Mouse (Mus musculus) liver, embryonic 13.5 days (tissue): ENCODE measurements around the gene Gm32742. TPM values are rescaled to one million over a fixed set of nuclear protein-coding genes. Genes with fewer than 3 reads are reported as not detected.
"Not testable (repeated sequence)": the region's sequence is repeated elsewhere in the genome, so short reads cannot be mapped to it uniquely, and the experiment has no call there.

Experiments used
- ATAC-seq: fragments of 200-750 bp; cut with Nextera tagmentation; 2 replicates; pipeline ENCODE4 v1.8.0; 2017; ENCODE audit warnings: low read depth, mild to moderate bottlenecking, moderate number of reproducible peaks, moderate library complexity
- DNase-seq: peaks from one replicate; pipeline ENCODE4 v3.0.0; 2022
- H3K27ac ChIP-seq: fragments of 300-500 bp; sonication (generic); 2 replicates; pipeline ENCODE4 v1.5.1; 2015; ENCODE audit warnings: moderate library complexity, mild to moderate bottlenecking, inconsistent platforms
- H3K27me3 ChIP-seq: fragments of 300-500 bp; sonication (generic); 2 replicates; pipeline ENCODE4 v1.6.1; 2015; ENCODE audit warnings: mild to moderate bottlenecking, inconsistent platforms
- H3K36me3 ChIP-seq: fragments of 300-500 bp; sonication (generic); 2 replicates; pipeline ENCODE4 v1.6.1; 2015; ENCODE audit warnings: mild to moderate bottlenecking, inconsistent platforms
- H3K4me1 ChIP-seq: fragments of 300-500 bp; sonication (generic); replicated peaks from 2 replicates; pipeline ENCODE4 v1.6.1; 2015; ENCODE audit warnings: inconsistent platforms
- H3K4me2 ChIP-seq: fragments of 300-500 bp; sonication (generic); 2 replicates; pipeline ENCODE4 v1.6.1; 2015; ENCODE audit warnings: inconsistent platforms, mild to moderate bottlenecking, moderate library complexity
- H3K4me3 ChIP-seq: fragments of 300-500 bp; sonication (generic); replicated peaks from 2 replicates; pipeline ENCODE4 v1.5.1; 2015; ENCODE audit warnings: mild to moderate bottlenecking, inconsistent platforms
- H3K9ac ChIP-seq: fragments of 300-500 bp; sonication (generic); 2 replicates; pipeline ENCODE4 v1.6.1; 2015; ENCODE audit warnings: mild to moderate bottlenecking, inconsistent platforms
- H3K9me3 ChIP-seq: fragments of 300-500 bp; sonication (generic); replicated peaks from 2 replicates; pipeline ENCODE4 v1.6.1; 2016; ENCODE audit warnings: inconsistent platforms
- WGBS: fragments of 180-500 bp; shearing (Covaris S2); methylation state at CpG from one replicate; pipeline ENCODE4 v1.1.7; 2015; ENCODE audit not compliant: insufficient replicate concordance; 5-methylcytosine and 5-hydroxymethylcytosine counted together
- polyA plus RNA-seq: library from polyadenylated mRNA; unstranded; fragments of >200 nt; fragmentation: Nextera tagmentation; extraction: Ambion mirVana; gene quantifications from 2 replicates; pipeline ENCODE4 v1.2.1, GENCODE M21; 2015

The Gm32742 gene
- polyA plus RNA-seq, 1 experiment from 2014 or later = not detected

DNA sequence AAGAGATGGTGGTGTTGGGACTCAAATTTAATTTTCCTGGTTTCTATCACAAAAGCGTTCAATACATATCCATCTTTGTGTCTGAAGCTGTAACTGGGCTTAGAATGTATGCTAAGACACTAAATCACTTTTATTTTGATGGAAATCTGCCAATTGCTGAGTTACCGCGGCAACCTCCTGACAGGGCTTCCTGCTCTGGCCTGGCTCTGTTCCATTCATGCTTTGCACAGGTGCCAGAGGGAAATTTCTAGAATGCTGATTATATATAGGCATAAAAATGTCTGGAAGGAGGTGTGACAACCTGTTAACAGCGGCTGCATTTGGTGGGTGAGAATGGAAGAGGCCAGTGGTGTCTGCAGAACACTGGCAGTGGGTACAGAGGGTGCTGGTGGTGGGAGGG, 18.8 kb downstream of the Gm32742 start:
- Histone ChIP-seq H3K27ac (no peak overlapping the region), H3K9me3 (no peaks in the 10 kb centered on the region), H3K4me3 (no peak overlapping the region), H3K4me1 (no peaks in the 10 kb centered on the region), H3K4me2 (no peak overlapping the region), H3K27me3 (0 out of 2 replicates have a peak, but pooled peaks cover 5% of the 10 kb centered on the region), H3K36me3 (no peaks in the 10 kb centered on the region), H3K9ac (no peak overlapping the region)
- no peak for DNase-seq
- 72% methylated on average over 4 of the region's 4 CpGs for WGBS
- ATAC-seq = no peak

DNA sequence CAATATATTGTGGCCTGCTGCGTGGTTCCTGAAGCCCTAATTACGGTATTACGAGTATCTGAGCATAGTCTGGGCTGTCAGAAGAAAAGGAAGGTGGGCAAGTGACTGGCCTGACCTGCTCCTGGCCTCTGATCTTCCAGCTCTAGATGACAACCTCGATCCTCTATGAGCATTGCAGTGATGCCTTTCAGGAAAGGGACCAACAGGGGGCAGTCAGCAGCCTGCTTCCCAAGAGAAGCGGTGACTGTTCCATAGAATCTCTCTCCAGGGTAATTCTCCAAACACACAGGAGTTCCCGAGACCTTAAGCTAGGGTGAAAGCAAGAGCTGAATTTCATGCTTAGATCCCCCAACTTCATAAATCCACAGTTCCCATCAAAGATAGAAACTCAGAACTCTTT, 21.1 kb downstream of the Gm32742 start:
- no peak for ATAC-seq

DNA sequence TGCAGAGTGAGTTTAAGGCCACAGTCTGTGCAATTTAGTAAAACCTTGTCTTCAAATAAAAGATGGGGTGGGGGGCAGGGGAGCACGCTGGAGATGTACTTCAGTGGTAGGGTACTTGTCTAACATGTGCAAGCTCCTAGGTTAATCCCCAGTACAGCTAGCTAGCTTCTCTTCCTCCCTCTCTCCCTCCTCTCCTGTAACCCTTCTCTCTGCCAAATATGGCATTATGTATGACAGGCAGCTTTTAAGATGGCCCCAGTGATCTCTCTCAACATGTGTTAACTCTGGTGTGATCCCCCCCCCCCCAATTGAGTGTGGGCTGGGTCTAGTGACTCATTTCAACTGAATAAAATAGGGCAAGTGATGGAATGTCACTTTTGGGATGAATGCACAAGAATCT, 21.9 kb downstream of the Gm32742 start:
- H3K9me3 ChIP-seq = no peaks in the 10 kb centered on the region
- DNase-seq = no peak
- H3K4me2 ChIP-seq = no peak overlapping the region
- no peak overlapping the region for H3K27ac ChIP-seq
- H3K27me3 ChIP-seq = no peaks in the 10 kb centered on the region; the same call in 1 of the 2 replicates
- no peak overlapping the region for H3K9ac ChIP-seq
- no peaks in the 10 kb centered on the region for H3K36me3 ChIP-seq
- no peak for ATAC-seq
- peaks cover 5% of the 10 kb centered on the region; the same call in 1 of the 2 replicates for H3K4me1 ChIP-seq
- no peak overlapping the region for H3K4me3 ChIP-seq
- WGBS = 42% methylated on average over 1 of the region's 1 CpGs

More for the DNA sequence above, 21.1 kb downstream of the Gm32742 start:
- H3K9ac ChIP-seq = no peak overlapping the region
- H3K27me3 ChIP-seq = no peaks in the 10 kb centered on the region; the same call in 1 of the 2 replicates
- 59% methylated on average over 6 of the region's 6 CpGs for WGBS
- no peaks in the 10 kb centered on the region for H3K36me3 ChIP-seq
- no peak overlapping the region for H3K4me3 ChIP-seq
- no peaks in the 10 kb centered on the region for H3K9me3 ChIP-seq
- H3K4me2 ChIP-seq = no peak overlapping the region
- H3K4me1 ChIP-seq = no peaks in the 10 kb centered on the region
- no peak overlapping the region for H3K27ac ChIP-seq
- no peak for DNase-seq

DNA sequence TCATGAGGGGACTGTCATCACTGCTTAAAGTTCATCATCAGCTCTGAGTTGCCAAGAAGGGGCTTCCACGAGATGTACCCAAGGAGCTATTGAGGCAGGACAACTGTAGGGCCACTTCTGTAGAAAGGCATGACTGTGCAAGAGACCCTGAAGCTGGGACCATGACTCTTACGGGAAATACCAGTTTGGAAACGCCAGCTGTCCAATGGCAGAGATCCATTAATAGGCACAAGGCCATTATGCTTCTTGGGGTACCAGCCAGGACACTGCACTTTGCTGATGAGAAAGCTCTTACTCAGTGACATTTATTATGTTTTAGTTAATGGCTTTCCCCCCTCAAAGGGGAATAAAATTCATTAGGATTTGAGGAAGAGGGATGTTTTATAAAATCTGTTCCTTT, 24.6 kb downstream of the Gm32742 start:
- H3K9me3 ChIP-seq = no peaks in the 10 kb centered on the region
- H3K4me1 ChIP-seq = peaks cover 21% of the 10 kb centered on the region
- ATAC-seq = no peak
- no peak overlapping the region for H3K27ac ChIP-seq
- H3K36me3 ChIP-seq = no peaks in the 10 kb centered on the region
- H3K9ac ChIP-seq = no peak overlapping the region
- 64% methylated on average over 3 of the region's 3 CpGs for WGBS
- H3K27me3 ChIP-seq = no peaks in the 10 kb centered on the region; the same call in 1 of the 2 replicates
- no peak overlapping the region for H3K4me2 ChIP-seq
- no peak for DNase-seq
- no peak overlapping the region for H3K4me3 ChIP-seq

DNA sequence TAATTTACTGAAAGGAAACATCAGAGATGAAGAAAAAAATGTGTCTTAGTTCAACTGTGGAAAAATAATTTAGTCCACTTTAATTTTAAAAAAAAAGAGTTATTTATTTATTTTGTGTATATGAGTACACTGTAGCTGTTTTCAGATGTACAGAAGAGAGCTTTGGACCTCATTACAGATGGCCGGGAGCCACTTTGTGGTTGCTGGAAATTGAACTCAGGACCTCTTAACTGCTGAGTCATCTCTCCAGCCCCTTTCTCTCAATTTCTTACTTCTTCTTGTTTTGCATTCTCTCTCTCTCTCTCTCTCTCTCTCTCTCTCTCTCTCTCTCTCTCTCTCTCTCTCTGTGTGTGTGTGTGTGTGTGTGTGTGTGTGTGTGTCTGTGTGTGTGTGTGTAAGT, 25.9 kb downstream of the Gm32742 start:
- not testable (repeated sequence) for ATAC-seq, H3K4me3 ChIP-seq, H3K27ac ChIP-seq, H3K27me3 ChIP-seq, H3K36me3 ChIP-seq, H3K9me3 ChIP-seq, DNase-seq, H3K9ac ChIP-seq, H3K4me2 ChIP-seq
- WGBS = 50% methylated on average over 1 of the region's 1 CpGs
- H3K4me1 ChIP-seq = peaks cover 21% of the 10 kb centered on the region

DNA sequence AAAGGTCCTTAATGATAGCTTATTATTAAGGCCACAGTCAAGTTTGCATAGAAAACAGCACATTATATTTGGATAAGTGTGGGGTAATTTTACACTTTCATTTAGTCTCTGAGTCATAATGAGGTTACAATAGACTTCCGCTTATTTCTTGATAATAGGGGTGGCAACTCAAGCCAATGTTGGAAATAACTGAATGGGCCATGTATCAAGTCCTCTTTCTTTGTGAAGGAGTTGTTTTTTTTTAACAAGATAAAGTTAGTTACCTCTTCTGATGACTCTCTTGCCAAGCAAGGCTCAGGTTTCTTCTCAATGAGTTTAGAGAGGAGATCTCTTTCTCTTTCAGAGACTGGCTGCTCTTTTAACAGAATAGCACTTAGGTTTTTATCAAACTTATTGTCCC, 27.0 kb downstream of the Gm32742 start:
- Histone ChIP-seq H3K4me1 (peaks cover 21% of the 10 kb centered on the region), H3K9me3 (no peaks in the 10 kb centered on the region), H3K4me2 (no peak overlapping the region), H3K27ac (no peak overlapping the region), H3K4me3 (no peak overlapping the region), H3K27me3 (no peaks in the 10 kb centered on the region; the same call in 1 of the 2 replicates), H3K9ac (no peak overlapping the region), H3K36me3 (no peaks in the 10 kb centered on the region)
- no peak for ATAC-seq
- DNase-seq = no peak
- WGBS = 83% methylated on average over 1 of the region's 1 CpGs

DNA sequence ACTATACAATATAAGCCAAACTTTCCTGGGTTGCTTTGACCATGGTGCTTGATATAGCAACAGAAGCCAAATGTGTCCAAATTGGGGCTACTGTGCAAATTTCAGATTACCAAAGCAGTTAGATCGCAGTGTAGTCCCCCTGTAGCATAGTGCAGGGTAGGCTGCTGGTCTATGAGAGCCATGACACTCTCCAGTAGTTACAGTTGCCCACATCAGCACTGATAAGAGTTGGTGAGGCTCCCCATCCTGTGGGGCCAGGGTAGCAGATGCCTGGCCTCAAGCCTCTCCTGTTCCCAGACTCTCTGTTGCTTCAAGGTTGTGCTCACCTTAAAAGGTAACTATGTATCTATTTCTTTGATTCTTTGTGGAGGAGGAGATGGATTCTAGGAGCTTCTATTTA, 27.5 kb downstream of the Gm32742 start:
- no peak for DNase-seq
- no peak overlapping the region for H3K9ac ChIP-seq
- 57% methylated on average over 1 of the region's 1 CpGs for WGBS
- no peaks in the 10 kb centered on the region for H3K36me3 ChIP-seq
- H3K4me3 ChIP-seq = no peak overlapping the region
- no peak overlapping the region for H3K4me2 ChIP-seq
- H3K9me3 ChIP-seq = no peaks in the 10 kb centered on the region
- H3K27me3 ChIP-seq = no peaks in the 10 kb centered on the region; the same call in 1 of the 2 replicates
- ATAC-seq = peak; percentile 81
- peaks cover 21% of the 10 kb centered on the region for H3K4me1 ChIP-seq
- peak overlapping the region; percentile 32; the same call in 1 of the 2 replicates for H3K27ac ChIP-seq

DNA sequence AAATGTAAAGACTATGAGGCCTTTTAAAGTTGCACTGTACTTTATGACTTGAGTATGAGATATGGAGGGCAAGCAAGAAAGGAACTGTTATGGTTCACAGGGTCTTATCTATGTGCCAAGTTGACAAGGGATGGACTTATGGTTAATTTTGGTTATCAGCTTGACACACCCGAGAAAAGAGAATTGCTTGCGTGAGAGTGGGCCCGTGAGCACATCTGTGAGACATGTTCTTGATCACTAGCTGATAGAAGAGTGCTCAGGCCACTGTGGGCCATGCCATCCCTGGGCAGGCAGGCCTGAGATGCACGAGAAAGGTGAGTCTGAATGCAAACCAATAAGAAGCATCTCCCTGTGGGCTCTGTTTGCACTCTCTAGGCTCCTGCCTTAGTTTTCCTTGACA, 27.9 kb downstream of the Gm32742 start:
- ATAC-seq = peak; percentile 65

DNA sequence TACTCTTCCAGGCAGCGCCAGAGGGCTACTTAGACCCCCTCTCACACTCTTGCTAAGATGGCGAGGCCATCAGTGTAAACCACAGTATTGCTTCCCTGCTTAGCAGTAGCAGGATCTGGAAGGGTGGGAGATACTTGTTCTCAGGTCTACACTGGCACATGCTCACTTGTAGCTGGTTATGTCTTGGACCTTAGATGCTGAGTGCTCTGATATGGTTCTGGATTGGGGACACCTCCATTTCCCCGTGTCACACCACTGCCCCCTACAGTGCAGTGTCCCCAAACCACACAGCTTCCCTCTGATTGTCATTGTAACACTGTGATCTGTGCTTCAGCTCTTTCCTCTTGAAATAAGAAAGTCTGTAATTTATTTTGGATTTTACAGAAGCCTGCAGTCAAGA, 28.3 kb downstream of the Gm32742 start:
- DNase-seq (no peak), ATAC-seq (peak; percentile 58; the same call in 1 of the 2 replicates)
- Histone ChIP-seq H3K4me2 (no peak overlapping the region), H3K9ac (no peak overlapping the region), H3K9me3 (no peaks in the 10 kb centered on the region), H3K4me1 (peaks cover 21% of the 10 kb centered on the region), H3K36me3 (no peaks in the 10 kb centered on the region), H3K4me3 (no peak overlapping the region), H3K27ac (no peak overlapping the region), H3K27me3 (no peaks in the 10 kb centered on the region; the same call in 1 of the 2 replicates)
- WGBS = 42% methylated on average over 3 of the region's 3 CpGs

More for the DNA sequence above, 27.9 kb downstream of the Gm32742 start:
- Histone ChIP-seq H3K27ac (peak overlapping the region; percentile 32; the same call in 1 of the 2 replicates), H3K4me3 (no peak overlapping the region), H3K9ac (no peak overlapping the region), H3K36me3 (no peaks in the 10 kb centered on the region), H3K9me3 (no peaks in the 10 kb centered on the region), H3K4me1 (peaks cover 21% of the 10 kb centered on the region), H3K4me2 (no peak overlapping the region), H3K27me3 (no peaks in the 10 kb centered on the region; the same call in 1 of the 2 replicates)
- no peak for DNase-seq
- WGBS = 27% methylated on average over 4 of the region's 4 CpGs

DNA sequence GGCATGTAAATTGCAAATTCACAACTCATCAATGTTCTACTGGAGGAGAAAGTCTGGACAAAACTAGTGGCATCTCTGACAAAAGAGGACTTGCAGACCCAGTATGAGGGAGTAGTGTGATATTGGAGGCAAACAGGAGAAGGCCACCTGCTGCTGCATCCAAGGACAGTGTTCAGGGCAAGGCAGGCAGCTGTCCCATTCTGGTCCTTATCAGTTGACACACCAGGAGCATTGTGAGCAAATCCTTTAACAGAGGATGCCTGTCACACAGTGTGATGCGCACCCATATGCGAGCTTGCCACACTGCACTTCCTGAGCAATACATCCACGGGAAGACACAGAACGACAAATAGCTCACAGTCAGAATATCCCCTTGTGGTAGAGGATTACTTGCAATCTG, 50.5 kb downstream of the Gm32742 start:
- ATAC-seq (no peak), DNase-seq (no peak)
- Histone ChIP-seq H3K36me3 (no peaks in the 10 kb centered on the region), H3K27me3 (no peaks in the 10 kb centered on the region), H3K27ac (no peak overlapping the region), H3K4me1 (no peaks in the 10 kb centered on the region), H3K9me3 (no peaks in the 10 kb centered on the region), H3K9ac (no peak overlapping the region), H3K4me2 (no peak overlapping the region), H3K4me3 (no peak overlapping the region)
- 32% methylated on average over 4 of the region's 4 CpGs for whole genome bisulfite sequencing

DNA sequence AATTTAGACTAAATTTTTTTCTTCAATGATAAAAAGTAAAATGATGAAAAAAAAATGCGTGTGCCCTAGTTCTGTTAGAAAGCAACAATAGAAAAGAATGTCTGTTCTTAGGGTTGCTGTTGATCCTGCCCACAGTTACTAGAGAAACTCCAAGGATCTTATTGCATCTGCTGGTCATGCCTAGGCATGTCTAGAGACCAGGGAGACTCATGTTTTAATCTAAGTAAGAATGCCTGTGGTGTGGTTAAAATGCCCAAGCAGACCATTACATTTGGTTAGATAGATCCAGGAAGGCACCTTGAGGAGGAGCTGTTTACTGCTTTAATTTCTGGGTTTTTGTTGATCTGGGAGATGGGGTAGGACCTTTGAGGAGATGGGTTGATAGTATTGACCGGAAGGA, 59.6 kb downstream of the Gm32742 start:
- ATAC-seq (no peak), DNase-seq (no peak)
- Histone ChIP-seq H3K27ac (no peak overlapping the region), H3K9me3 (no peaks in the 10 kb centered on the region), H3K4me1 (peaks cover 7% of the 10 kb centered on the region), H3K4me3 (no peak overlapping the region), H3K27me3 (peaks cover 55% of the 10 kb centered on the region), H3K4me2 (no peak overlapping the region), H3K9ac (no peak overlapping the region), H3K36me3 (no peaks in the 10 kb centered on the region)
- WGBS = 34% methylated on average over 2 of the region's 2 CpGs

DNA sequence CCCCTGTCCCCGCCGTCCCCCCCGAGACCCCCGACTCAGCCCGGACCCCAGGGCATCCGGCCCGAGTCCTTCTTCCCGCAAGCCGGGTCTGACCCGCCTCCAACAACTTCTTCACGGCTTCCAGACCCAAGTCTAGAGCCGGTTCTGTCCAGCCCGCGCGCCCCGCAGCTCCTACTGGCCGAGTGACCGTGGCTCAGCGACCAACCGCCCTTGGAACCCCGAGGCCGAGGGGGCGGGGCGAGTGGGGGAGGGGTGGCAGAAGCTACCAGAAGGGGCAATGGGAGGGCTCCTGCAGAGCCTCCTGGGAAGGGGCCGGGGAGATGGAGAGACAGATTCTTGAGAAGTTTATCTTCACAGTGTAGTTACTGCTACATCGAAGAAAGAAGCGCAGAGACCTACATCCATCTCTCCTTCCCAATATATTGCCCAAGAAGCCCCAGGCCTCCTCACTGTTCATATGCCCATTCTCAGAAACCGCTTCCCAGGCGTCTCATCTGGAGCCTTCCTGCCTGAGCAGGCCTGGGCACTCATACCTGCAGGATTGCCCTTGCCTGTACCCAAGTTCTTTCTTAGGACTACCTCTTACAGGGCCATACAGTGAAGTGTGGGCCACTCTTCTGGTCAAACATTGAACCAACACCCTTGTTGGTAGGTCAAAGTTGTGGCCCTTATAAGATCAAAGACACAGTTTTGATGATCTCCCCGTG, 61.4 kb downstream of the Gm32742 start:
- no peak overlapping the region for H3K9ac ChIP-seq

More for the DNA sequence above, 61.4 kb downstream of the Gm32742 start:
- H3K9me3 ChIP-seq = no peaks in the 10 kb centered on the region
- peak overlapping the region; percentile 52 for H3K4me3 ChIP-seq
- WGBS = 14% methylated on average over 30 of the region's 30 CpGs
- H3K36me3 ChIP-seq = no peaks in the 10 kb centered on the region
- H3K4me1 ChIP-seq = peaks cover 7% of the 10 kb centered on the region
- no peak for DNase-seq
- ATAC-seq = no peak
- peak overlapping the region; percentile 72 for H3K4me2 ChIP-seq
- H3K27ac ChIP-seq = no peak overlapping the region
- peaks cover 62% of the 10 kb centered on the region for H3K27me3 ChIP-seq
